Mouse (Mus musculus) small intestine, adult 2 months (tissue): ENCODE results near the gene Tmem165. TPM values are rescaled to one million over a fixed set of nuclear protein-coding genes. Genes with fewer than 3 reads are reported as not detected.

Experiments used
- H3K27ac ChIP-seq: fragments of 200-500 bp; 2 replicates; pipeline ENCODE4 v1.5.1; 2012; ENCODE audit warnings: low read depth, low read length, control low read depth, inconsistent platforms; ENCODE audit not compliant: insufficient read depth
- H3K27me3 ChIP-seq: fragments of 200-500 bp; 2 replicates; pipeline ENCODE4 v1.6.1; 2012; ENCODE audit warnings: mild to moderate bottlenecking, moderate library complexity, low read length, inconsistent platforms; ENCODE audit not compliant: control insufficient read depth, insufficient read depth
- H3K36me3 ChIP-seq: fragments of 200-500 bp; 2 replicates; pipeline ENCODE4 v1.6.1; 2012; ENCODE audit warnings: mild to moderate bottlenecking, low read length, control low read depth, inconsistent platforms; ENCODE audit not compliant: control insufficient read depth, insufficient read depth
- H3K4me1 ChIP-seq: fragments of 200-500 bp; 2 replicates; pipeline ENCODE4 v1.6.1; 2012; ENCODE audit warnings: low read length, inconsistent platforms, mixed read lengths; ENCODE audit not compliant: control insufficient read depth, insufficient read depth, insufficient read length
- H3K4me3 ChIP-seq: fragments of 200-500 bp; 2 replicates; pipeline ENCODE4 v1.5.1; 2012; ENCODE audit warnings: low read depth, mild to moderate bottlenecking, control low read depth, inconsistent platforms, low read length, moderate library complexity
- CTCF ChIP-seq: fragments of 200-500 bp; IDR thresholded peaks from 2 replicates; pipeline ENCODE4 v1.5.1; 2012; ENCODE audit warnings: low read depth, mild to moderate bottlenecking, control low read depth, inconsistent platforms, low read length, moderate library complexity, mixed read lengths; ENCODE audit not compliant: insufficient replicate concordance, insufficient read length; ENCODE audit errors: extremely low read depth
- POLR2A ChIP-seq: fragments of 200-500 bp; IDR thresholded peaks from 2 replicates; pipeline ENCODE4 v1.6.1; 2012; ENCODE audit warnings: low read depth, mild to moderate bottlenecking, control low read depth, inconsistent platforms, low read length, moderate library complexity
- WGBS: fragments of 180-500 bp; shearing (Covaris S2); methylation state at CpG from one replicate; pipeline ENCODE4 v1.1.7; 2018; 5-methylcytosine and 5-hydroxymethylcytosine counted together
- polyA plus RNA-seq: library from polyadenylated mRNA; depleted of rRNA; stranded (reverse); fragments of >200 nt; gene quantifications from 2 replicates; pipeline ENCODE4 v1.2.3, GENCODE M21; 2012; rRNA removed

Tmem165 gene
- polyA plus RNA-seq = 47.6 and 85.6 TPM in 2 replicates

GRCm38 (mm10) chr5:76183750-76184261, at the start of gene Tmem165:
Gene Tmem165, plus strand, starts transcription at chr5:76183880.
- TF ChIP-seq CTCF (no peak), POLR2A (peak; percentile 91)
- WGBS = 1% methylated on average over 62 of the region's 62 CpGs
- H3K27ac ChIP-seq = peak within 1 kb of the TSS; percentile 68
- peaks cover 8% of the 10 kb centered on the region; the same call in 1 of the 2 replicates for H3K4me1 ChIP-seq
- H3K27me3 ChIP-seq = no peaks in the 10 kb centered on the region
- peak within 1 kb of the TSS; percentile 86 for H3K4me3 ChIP-seq
- 0 out of 2 replicates have a peak, but pooled peaks cover 1% of the 10 kb centered on the region for H3K36me3 ChIP-seq

GRCm38 (mm10) chr5:76135644-76136043, 48.0 kb upstream of the Tmem165 start:
- Histone ChIP-seq H3K4me1 (no peaks in the 10 kb centered on the region), H3K27ac (no peak overlapping the region), H3K27me3 (no peaks in the 10 kb centered on the region), H3K4me3 (no peak overlapping the region), H3K36me3 (no peaks in the 10 kb centered on the region)
- WGBS = 88% methylated on average over 1 of the region's 1 CpGs
- TF ChIP-seq POLR2A (no peak), CTCF (no peak)

GRCm38 (mm10) chr5:76136271-76136670, 47.4 kb upstream of the Tmem165 start:
- no peaks in the 10 kb centered on the region for H3K27me3 ChIP-seq
- H3K4me3 ChIP-seq = no peak overlapping the region
- no peaks in the 10 kb centered on the region for H3K4me1 ChIP-seq
- no peaks in the 10 kb centered on the region for H3K36me3 ChIP-seq
- WGBS = 92% methylated on average over 3 of the region's 3 CpGs
- no peak overlapping the region for H3K27ac ChIP-seq
- TF ChIP-seq POLR2A (no peak), CTCF (no peak)

GRCm38 (mm10) chr5:76137586-76137985, 46.1 kb upstream of the Tmem165 start:
- no peaks in the 10 kb centered on the region for H3K4me1 ChIP-seq

GRCm38 (mm10) chr5:76138071-76138470, 45.6 kb upstream of the Tmem165 start:
- TF ChIP-seq POLR2A (no peak), CTCF (no peak)
- WGBS = 94% methylated on average over 1 of the region's 1 CpGs

More at GRCm38 (mm10) chr5:76137586-76137985, 46.1 kb upstream of the Tmem165 start:
- TF ChIP-seq POLR2A (no peak), CTCF (no peak)
- WGBS = 78% methylated on average over 1 of the region's 1 CpGs
- H3K4me3 ChIP-seq = no peak overlapping the region
- no peak overlapping the region for H3K27ac ChIP-seq
- no peaks in the 10 kb centered on the region for H3K27me3 ChIP-seq
- H3K36me3 ChIP-seq = no peaks in the 10 kb centered on the region

GRCm38 (mm10) chr5:76138512-76138911, 45.2 kb upstream of the Tmem165 start:
- H3K4me3 ChIP-seq = no peak overlapping the region
- 77% methylated on average over 10 of the region's 10 CpGs for WGBS
- no peak for TF ChIP-seq POLR2A
- no peak for TF ChIP-seq CTCF
- H3K27me3 ChIP-seq = no peaks in the 10 kb centered on the region
- no peaks in the 10 kb centered on the region for H3K36me3 ChIP-seq
- no peaks in the 10 kb centered on the region for H3K4me1 ChIP-seq
- no peak overlapping the region for H3K27ac ChIP-seq

More at GRCm38 (mm10) chr5:76138071-76138470, 45.6 kb upstream of the Tmem165 start:
- no peak overlapping the region for H3K27ac ChIP-seq
- no peaks in the 10 kb centered on the region for H3K4me1 ChIP-seq
- H3K27me3 ChIP-seq = no peaks in the 10 kb centered on the region
- H3K4me3 ChIP-seq = no peak overlapping the region
- no peaks in the 10 kb centered on the region for H3K36me3 ChIP-seq

GRCm38 (mm10) chr5:76139171-76139671, 44.5 kb upstream of the Tmem165 start:
- H3K4me3 ChIP-seq = no peak overlapping the region
- no peak overlapping the region for H3K27ac ChIP-seq
- 69% methylated on average over 7 of the region's 7 CpGs for WGBS
- no peaks in the 10 kb centered on the region for H3K27me3 ChIP-seq
- H3K36me3 ChIP-seq = no peaks in the 10 kb centered on the region
- TF ChIP-seq POLR2A (no peak), CTCF (no peak)
- no peaks in the 10 kb centered on the region for H3K4me1 ChIP-seq
